Comparison of ENCODE assay signal across 18 mouse cellular contexts in genomic region chr2:118995490-118995889, GRCm38 (mm10). TPM values are rescaled to one million over a fixed set of nuclear protein-coding genes. Genes with fewer than 3 reads are reported as not detected.
DNase-seq lines count a peak whose midpoint lies in the region; ATAC-seq and TF ChIP-seq lines count a peak whose summit lies in the region.
"Had no signal": no experiment of that assay in that cellular context is flagged by ENCODE, and none has a peak within 500 bp of the region (broad histone marks: within the 10 kb centered on the region; RNA-seq: fewer than 3 reads in every experiment).

No protein-coding gene starts in this region.

- H3K4me3 ChIP-seq in left cerebral cortex, adult 2 months = no peak overlapping the region
- no peak overlapping the region for H3K4me3 ChIP-seq in neural tube, embryonic 13.5 days
- H3K4me3 ChIP-seq in lung, adult 2 months (replicated peaks; ENCODE audit: extremely low read depth, low read depth, low read length) = no peak overlapping the region
- H3K4me3 ChIP-seq: intestine, embryonic 15.5 days; kidney, embryonic 15.5 days; limb, embryonic 12.5 days; stomach, embryonic 15.5 days had no signal

- intact Hi-C loops in left cerebral cortex, adult 2 months (cut with DNase I) = no loop called here
- intact Hi-C loops in left cerebral cortex, postnatal 4 days (cut with DNase I) = no loop called here

- H3K9me3 ChIP-seq in neural tube, embryonic 13.5 days = 0 out of 2 replicates have a peak, but pooled peaks cover 2% of the 10 kb centered on the region
- H3K9me3 ChIP-seq: intestine, embryonic 15.5 days; kidney, embryonic 15.5 days; limb, embryonic 12.5 days; stomach, embryonic 15.5 days had no signal

- peak; percentile 84 for ATAC-seq in frontal cortex, adult (ENCODE audit: low TSS enrichment)
- ATAC-seq in neural tube, embryonic 13.5 days (ENCODE audit: low read depth) = peak; percentile 78

- H3K27ac ChIP-seq in left cerebral cortex, adult 2 months = peak overlapping the region; percentile 19; the same call in 1 of the 2 replicates
- peak overlapping the region; percentile 84 for H3K27ac ChIP-seq in neural tube, embryonic 13.5 days (replicated peaks)
- H3K27ac ChIP-seq: intestine, embryonic 15.5 days; kidney, embryonic 15.5 days; limb, embryonic 12.5 days; liver, embryonic 14.5 days; stomach, embryonic 15.5 days had no signal

- H3K9ac ChIP-seq in neural tube, embryonic 13.5 days = no peak overlapping the region
- H3K9ac ChIP-seq: intestine, embryonic 15.5 days; kidney, embryonic 15.5 days; limb, embryonic 12.5 days; liver, embryonic 14.5 days; stomach, embryonic 15.5 days had no signal

- no peak for DNase-seq in frontal cortex, postnatal 25 days (ENCODE audit: low spot score in 2 of 2)
- DNase-seq in left cerebral cortex, adult 2 months (ENCODE audit: extremely low spot score in 1 of 2, low spot score in 2 of 2) = peak; percentile 25 to 36
- DNase-seq in left cerebral cortex, postnatal 4 days = no peak
- peak; percentile 78 for DNase-seq in brain, adult 2 months (ENCODE audit: low read depth, low spot score)
- DNase-seq in lung, adult 2 months = no peak
- DNase-seq in adipocyte (ENCODE audit: low spot score) = no peak
- DNase-seq: cerebellum, postnatal 25 days; gastrocnemius, postnatal 14 days; heart, postnatal 14 days; lung, postnatal 14 days; thymus, postnatal 36 days had no signal

- H3K36me3 ChIP-seq in neural tube, embryonic 13.5 days = no peaks in the 10 kb centered on the region
- H3K36me3 ChIP-seq: intestine, embryonic 15.5 days; kidney, embryonic 15.5 days; limb, embryonic 12.5 days; stomach, embryonic 15.5 days had no signal

- TF ChIP-seq POLR2A in lung, adult 2 months (IDR thresholded peaks at IDR 0.05; ENCODE audit: borderline replicate concordance, extremely low read depth, low read depth, low read length) = no peak

- peaks cover 37% of the 10 kb centered on the region for H3K4me1 ChIP-seq in neural tube, embryonic 13.5 days (replicated peaks)
- H3K4me1 ChIP-seq in lung, adult 2 months (ENCODE audit: control insufficient read depth, insufficient read depth, low read length) = no peaks in the 10 kb centered on the region
- H3K4me1 ChIP-seq: kidney, embryonic 15.5 days; limb, embryonic 12.5 days; stomach, embryonic 15.5 days had no signal

- no peak overlapping the region for H3K4me2 ChIP-seq in neural tube, embryonic 13.5 days
- H3K4me2 ChIP-seq: intestine, embryonic 15.5 days; kidney, embryonic 15.5 days; limb, embryonic 12.5 days; stomach, embryonic 15.5 days had no signal

- TF ChIP-seq CTCF in left cerebral cortex, adult 2 months (IDR thresholded peaks at IDR 0.05) = no peak
- TF ChIP-seq CTCF in lung, adult 2 months (IDR thresholded peaks at IDR 0.05; ENCODE audit: insufficient read depth, low read length) = no peak

- 40% methylated on average over 5 of the region's 5 CpGs for WGBS in neural tube, embryonic 13.5 days
- 59% methylated on average over 5 of the region's 5 CpGs for WGBS in lung, adult 2 months

- peaks cover 9% of the 10 kb centered on the region; the same call in 1 of the 2 replicates for H3K27me3 ChIP-seq in neural tube, embryonic 13.5 days
- H3K27me3 ChIP-seq: stomach, embryonic 15.5 days had no signal

RNA-seq across cellular contexts. Expression of gene Ccdc32, which starts 33.7 kb away (rescaled TPM):
- total RNA-seq in left cerebral cortex, adult 2 months (2021) = 10 to 100 TPM; 46.1 to 49.7 TPM
- total RNA-seq in left cerebral cortex, postnatal 4 days (2021) = 10 to 100 TPM; 41.6 to 43.4 TPM
- 36.6 and 37.4 TPM in 2 replicates for polyA plus RNA-seq in neural tube, embryonic 13.5 days (2015; fragmentation: Nextera tagmentation; extraction: Ambion mirVana)
- polyA plus RNA-seq in lung, adult 2 months (2012; rRNA removed) = 5.8 and 7.5 TPM in 2 replicates

RNA-seq across cellular contexts. Expression of gene Rpusd2, which starts 39.1 kb away (rescaled TPM):
- total RNA-seq in left cerebral cortex, adult 2 months (2021) = 1 to 10 TPM; 7.7 to 7.8 TPM
- total RNA-seq in left cerebral cortex, postnatal 4 days (2021) = 1 to 10 TPM; 8.2 to 8.5 TPM
- polyA plus RNA-seq in neural tube, embryonic 13.5 days (2015; fragmentation: Nextera tagmentation; extraction: Ambion mirVana) = 4.2 and 5.9 TPM in 2 replicates
- 3.2 and 3.5 TPM in 2 replicates for polyA plus RNA-seq in lung, adult 2 months (2012; rRNA removed)

RNA-seq across cellular contexts. Expression of gene Knl1, which starts 51.4 kb away (rescaled TPM):
- under 1 TPM; 0.07 to 0.19 TPM for total RNA-seq in left cerebral cortex, adult 2 months (2021)
- total RNA-seq in left cerebral cortex, postnatal 4 days (2021) = 1 to 10 TPM; 3.3 to 3.4 TPM
- polyA plus RNA-seq in neural tube, embryonic 13.5 days (2015; fragmentation: Nextera tagmentation; extraction: Ambion mirVana) = 7.6 and 9.9 TPM in 2 replicates
- polyA plus RNA-seq in lung, adult 2 months (2012; rRNA removed) = 0.03 and 0.12 TPM in 2 replicates

Comparison
In these comparisons a context has a peak if more than half of its experiments do, and no peak if none do; other contexts are left out.
1. DNase-seq: peak in left cerebral cortex, adult 2 months (2 of 2) and brain, adult 2 months (single experiment); none in frontal cortex, postnatal 25 days (0 of 2), left cerebral cortex, postnatal 4 days (single experiment), lung, adult 2 months (single experiment) and adipocyte (single experiment).